Mouse (Mus musculus): Measurements from ENCODE around the gene Nup188.

The Nup188 gene

GRCm38 (mm10) chr2:30392114-30392576 lies 105.9 kb downstream of the Nup188 start, which contains the start of gene Dolpp1:
Dolpp1 (plus strand) TSS chr2:30392254.
- peak; percentile 96 to 99 for DNase-seq

DNA sequence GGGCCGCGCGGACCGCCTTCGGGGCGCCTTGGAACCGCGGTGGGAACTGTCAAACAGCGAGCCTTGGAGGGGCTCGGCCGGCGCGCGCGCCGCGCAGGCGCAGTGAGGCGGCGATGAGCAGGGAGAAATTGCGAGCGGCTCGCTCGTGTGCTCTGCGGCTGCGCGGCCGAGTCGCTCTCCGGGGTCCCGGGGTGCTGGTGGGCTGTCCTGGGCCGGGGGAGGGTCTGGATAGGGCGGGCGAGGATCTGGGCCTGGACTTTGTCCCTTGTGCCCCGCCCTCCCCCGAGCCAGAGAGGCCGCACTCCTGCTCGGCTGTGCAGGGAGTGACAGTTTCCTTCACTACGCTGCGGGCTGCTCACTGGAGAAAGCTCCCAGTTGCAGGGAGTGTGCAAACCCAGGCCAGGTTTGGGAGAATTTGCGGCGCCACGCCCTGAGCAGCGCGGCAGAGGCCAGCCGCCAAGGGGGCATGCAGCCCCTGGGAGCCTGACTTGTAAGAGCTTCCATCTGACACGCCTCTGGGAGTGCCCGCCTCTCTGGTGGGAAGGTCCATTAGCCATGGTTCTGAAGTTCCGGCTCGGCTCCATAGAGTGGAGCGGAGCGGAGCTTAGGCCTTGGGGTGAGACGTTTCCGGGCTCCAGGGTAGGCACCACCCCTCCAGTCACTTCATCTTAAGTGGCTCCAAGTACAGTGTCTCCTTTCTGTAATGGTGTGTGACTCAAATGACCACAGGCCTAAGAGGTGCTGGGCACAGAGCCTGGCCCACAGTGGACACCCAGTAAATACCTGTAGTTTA lies 106.6 kb downstream of the Nup188 start:
- peak; percentile 89 to 94 for DNase-seq

DNA sequence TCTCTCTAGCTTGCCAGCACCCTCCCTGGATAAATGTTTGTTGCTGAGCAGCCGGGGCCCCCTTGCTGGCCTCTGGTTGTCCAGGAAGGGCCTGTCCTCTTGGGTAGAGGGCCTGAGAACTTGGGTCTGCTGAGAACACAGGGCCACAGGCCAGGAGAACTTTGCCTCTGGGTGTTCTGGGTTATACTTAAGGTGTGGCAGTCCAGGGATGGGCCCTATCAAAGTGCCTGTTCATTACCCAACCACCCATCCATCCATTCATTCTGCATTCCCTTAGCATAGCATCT lies 107.1 kb downstream of the Nup188 start:
- DNase-seq, result no peak

Data from kidney, postnatal 4 days (tissue).